ENCODE assay signal across 19 mouse cellular contexts in genomic region chr6:32153170-32153569, GRCm38 (mm10).
DNase-seq lines count a peak whose midpoint lies in the region; ATAC-seq lines count a peak whose summit lies in the region.
"Had no signal": no experiment of that assay in that cellular context is flagged by ENCODE, and none has a peak within 500 bp of the region (broad histone marks: within the 10 kb centered on the region; RNA-seq: fewer than 3 reads in every experiment).

No protein-coding gene starts in this region.

- H3K4me2 ChIP-seq in hindbrain, embryonic 16.5 days (ENCODE audit: low read length): no peak overlapping the region
- H3K4me2 ChIP-seq: limb, embryonic 15.5 days had no signal

- DNase-seq in heart, postnatal 4 days: peak; percentile 1
- DNase-seq in heart, embryonic 10.5 days (ENCODE audit: low spot score): no peak
- DNase-seq in urinary bladder, postnatal 14 days (ENCODE audit: low spot score): peak; percentile 1
- DNase-seq in urinary bladder, postnatal 10 days (ENCODE audit: low spot score): no peak
- no peak for DNase-seq in gastrocnemius, postnatal 25 days
- DNase-seq: adrenal gland, postnatal 36 days; cerebellum, adult 9-10 months; heart, adult 2 months; kidney, adult 9 months; kidney, postnatal 4 days; liver, postnatal 0 days; lung, postnatal 36 days; right cerebral cortex, postnatal 25 days had no signal

- H3K36me3 ChIP-seq in heart, embryonic 10.5 days: peaks cover 69% of the 10 kb centered on the region
- no peaks in the 10 kb centered on the region; the same call in none of the 2 replicates for H3K36me3 ChIP-seq in hindbrain, embryonic 16.5 days (ENCODE audit: control insufficient read depth, insufficient read depth, low read length)
- H3K36me3 ChIP-seq: midbrain, embryonic 10.5 days had no signal

- H3K27ac ChIP-seq in heart, embryonic 10.5 days: no peak overlapping the region
- H3K27ac ChIP-seq in hindbrain, embryonic 16.5 days (ENCODE audit: low read depth, low read length): no peak overlapping the region
- H3K27ac ChIP-seq: heart, adult 2 months; limb, embryonic 15.5 days; midbrain, embryonic 10.5 days; stomach, postnatal 0 days had no signal

- no peaks in the 10 kb centered on the region for H3K4me1 ChIP-seq in heart, embryonic 10.5 days
- H3K4me1 ChIP-seq in hindbrain, embryonic 16.5 days (ENCODE audit: control insufficient read depth, insufficient read depth, low read depth, low read length): peaks cover 7% of the 10 kb centered on the region
- H3K4me1 ChIP-seq: limb, embryonic 15.5 days had no signal

- no peak overlapping the region for H3K9ac ChIP-seq in hindbrain, embryonic 16.5 days (ENCODE audit: low read depth, low read length)
- H3K9ac ChIP-seq: limb, embryonic 15.5 days; liver, postnatal 0 days had no signal

- ATAC-seq in hindbrain, embryonic 16.5 days: peak; percentile 45
- no peak for ATAC-seq in CD4-positive, CD25-positive, alpha-beta regulatory T cell, adult 4 months
- ATAC-seq: inflammation-experienced regulatory T-cells, adult 6 months; liver, postnatal 0 days had no signal

- no peak overlapping the region for H3K4me3 ChIP-seq in heart, embryonic 10.5 days
- H3K4me3 ChIP-seq in hindbrain, embryonic 16.5 days (ENCODE audit: low read length): no peak overlapping the region
- H3K4me3 ChIP-seq: heart, adult 2 months; limb, embryonic 15.5 days; midbrain, embryonic 10.5 days had no signal

- WGBS in heart, embryonic 10.5 days: 77% methylated on average over 4 of the region's 4 CpGs
- 54% methylated on average over 4 of the region's 4 CpGs for WGBS in hindbrain, embryonic 16.5 days

- no peaks in the 10 kb centered on the region for H3K9me3 ChIP-seq in heart, embryonic 10.5 days
- no peaks in the 10 kb centered on the region for H3K9me3 ChIP-seq in hindbrain, embryonic 16.5 days (ENCODE audit: control insufficient read depth, low read length)
- H3K9me3 ChIP-seq: limb, embryonic 15.5 days; midbrain, embryonic 10.5 days had no signal

- H3K27me3 ChIP-seq in heart, embryonic 10.5 days (ENCODE audit: insufficient read depth, poor library complexity, severe bottlenecking): no peaks in the 10 kb centered on the region
- H3K27me3 ChIP-seq in hindbrain, embryonic 16.5 days (replicated peaks; ENCODE audit: control insufficient read depth, insufficient read depth, low read length): no peaks in the 10 kb centered on the region
- H3K27me3 ChIP-seq: limb, embryonic 15.5 days had no signal

Comparison
In these comparisons a context has a peak if more than half of its experiments do, and no peak if none do; other contexts are left out.
1. DNase-seq: peak in heart, postnatal 4 days (single experiment) and urinary bladder, postnatal 14 days (single experiment); none in heart, embryonic 10.5 days (single experiment), urinary bladder, postnatal 10 days (single experiment) and gastrocnemius, postnatal 25 days (single experiment).